Mouse (Mus musculus): ENCODE data around the gene Atp6v1b1.
"Not testable (repeated sequence)": the region's sequence is repeated elsewhere in the genome, so short reads cannot be mapped to it uniquely, and the experiment has no call there.

The Atp6v1b1 gene

GRCm38 (mm10) chr6:83775638-83776293 is 33.0 kb downstream of the Atp6v1b1 start, which contains the start of gene Tex261:
TSS of gene Tex261 (minus strand) at chr6:83775813.
- in situ Hi-C loops (cut with MboI): no loop called here

- in situ Hi-C loops (cut with MboI): no loop called here
These were observed 35.5 kb downstream of the Atp6v1b1 start for GRCm38 (mm10) chr6:83778306-83778705.

GRCm38 (mm10) chr6:83779026-83779425 is 36.2 kb downstream of the Atp6v1b1 start:
- in situ Hi-C loops (cut with MboI): no loop called here

DNA sequence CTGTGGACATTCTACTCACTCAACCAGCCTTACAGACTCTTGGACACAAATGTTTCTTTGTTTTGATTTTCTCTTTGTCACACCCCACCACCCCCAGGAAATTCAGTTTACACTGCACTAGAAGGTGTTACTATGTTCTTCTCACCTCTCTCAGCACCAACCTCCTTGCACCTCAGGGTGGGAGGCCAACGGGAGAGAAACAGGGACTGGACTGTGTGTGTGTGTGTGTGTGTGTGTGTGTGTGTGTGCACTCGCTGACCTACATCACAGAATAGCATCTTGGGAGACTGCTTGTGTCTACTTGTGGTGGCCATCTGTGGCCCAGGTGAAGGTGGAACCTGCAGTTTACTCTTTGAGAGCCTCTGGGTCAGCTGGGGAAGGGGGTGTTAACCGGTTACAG is 43.6 kb downstream of the Atp6v1b1 start:
- in situ Hi-C loops (cut with MboI): no loop called here

DNA sequence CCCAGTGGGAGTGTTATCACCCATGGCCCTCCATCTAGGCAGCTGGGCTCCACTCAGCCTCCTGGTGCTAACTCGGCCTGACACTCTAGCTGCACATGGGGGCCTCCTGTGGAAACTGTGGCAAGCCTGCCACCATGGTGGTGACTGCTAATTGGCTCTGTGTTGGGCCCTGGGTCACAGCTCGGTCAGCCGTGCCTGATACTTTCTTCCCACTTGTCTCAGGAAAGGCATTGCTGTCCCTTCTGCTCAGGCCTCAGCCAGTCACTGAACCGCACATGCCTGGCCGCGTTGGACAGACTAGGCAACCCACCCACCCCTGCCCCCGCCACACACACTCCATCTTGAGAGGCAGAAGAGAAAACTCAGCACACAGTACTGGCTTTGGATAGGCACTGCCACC is 45.8 kb downstream of the Atp6v1b1 start:
- in situ Hi-C loops (cut with MboI): no loop called here

- in situ Hi-C loops (cut with MboI): not testable (repeated sequence)
These were observed 47.7 kb downstream of the Atp6v1b1 start for GRCm38 (mm10) chr6:83790533-83790932.

DNA sequence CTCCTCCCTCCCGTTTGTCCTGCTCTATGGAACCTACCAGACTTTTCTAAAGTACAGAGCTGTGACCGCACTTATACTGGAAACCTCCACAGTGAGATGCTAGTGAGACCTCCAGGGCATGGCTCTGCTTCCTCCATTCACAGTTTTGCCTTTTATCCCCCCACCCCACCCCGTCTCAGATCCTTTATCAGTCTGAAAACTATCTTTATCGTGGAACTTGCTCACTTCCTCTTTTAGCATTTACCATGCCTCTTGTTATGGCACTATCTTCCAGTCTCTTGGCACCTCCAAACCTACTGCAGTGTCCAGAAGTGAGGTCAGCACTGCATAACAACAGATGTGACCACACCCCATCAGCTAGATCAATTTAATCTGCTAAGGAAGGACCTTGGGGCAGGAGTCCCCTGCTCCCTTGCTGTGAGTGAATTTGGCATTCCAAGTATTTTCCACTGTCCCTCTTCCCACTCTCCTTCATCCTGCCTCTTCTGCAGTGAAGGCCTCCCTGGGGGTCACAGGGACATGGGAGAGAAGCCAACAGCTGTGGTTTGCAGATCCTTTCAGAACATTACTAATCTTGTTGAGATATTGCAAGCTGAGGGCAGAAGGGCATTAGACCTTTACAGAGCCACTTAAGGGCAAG is 48.6 kb downstream of the Atp6v1b1 start:
- in situ Hi-C loops (cut with MboI): no loop called here

- in situ Hi-C loops (cut with MboI): no loop called here
These were observed 52.0 kb downstream of the Atp6v1b1 start, which contains the start of gene Nagk for GRCm38 (mm10) chr6:83794760-83795296. TSS of gene Nagk (plus strand) at chr6:83794982.

DNA sequence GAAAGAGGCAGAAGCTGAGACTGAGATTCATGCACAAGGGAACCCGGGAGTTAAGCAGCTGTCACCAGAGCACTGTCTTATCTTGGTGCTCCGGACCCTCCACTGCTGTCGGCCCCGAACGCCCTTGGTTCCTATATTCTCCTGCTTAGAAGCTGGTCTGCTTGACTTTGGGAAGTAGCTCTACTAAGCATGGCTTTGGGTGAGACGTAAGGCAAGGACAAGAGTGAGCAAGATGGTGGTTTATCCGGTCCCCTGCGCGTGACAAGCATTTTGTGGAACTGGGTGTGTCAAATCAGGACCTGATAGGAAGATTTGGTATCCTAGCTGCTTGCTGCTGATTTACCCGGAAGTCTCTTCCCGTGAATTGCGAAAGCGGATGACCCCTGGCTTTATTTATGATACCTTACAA is 52.7 kb downstream of the Atp6v1b1 start:
- in situ Hi-C loops (cut with MboI): no loop called here

GRCm38 (mm10) chr6:83796686-83797085 is 53.9 kb downstream of the Atp6v1b1 start:
- in situ Hi-C loops (cut with MboI): no loop called here

- in situ Hi-C loops (cut with MboI): no loop called here
These were observed 59.2 kb downstream of the Atp6v1b1 start for GRCm38 (mm10) chr6:83802033-83802432.

GRCm38 (mm10) chr6:83802846-83803245 is 60.1 kb downstream of the Atp6v1b1 start:
- in situ Hi-C loops (cut with MboI): no loop called here
